Mouse (Mus musculus): ENCODE data around the gene Lsg1.

DNA sequence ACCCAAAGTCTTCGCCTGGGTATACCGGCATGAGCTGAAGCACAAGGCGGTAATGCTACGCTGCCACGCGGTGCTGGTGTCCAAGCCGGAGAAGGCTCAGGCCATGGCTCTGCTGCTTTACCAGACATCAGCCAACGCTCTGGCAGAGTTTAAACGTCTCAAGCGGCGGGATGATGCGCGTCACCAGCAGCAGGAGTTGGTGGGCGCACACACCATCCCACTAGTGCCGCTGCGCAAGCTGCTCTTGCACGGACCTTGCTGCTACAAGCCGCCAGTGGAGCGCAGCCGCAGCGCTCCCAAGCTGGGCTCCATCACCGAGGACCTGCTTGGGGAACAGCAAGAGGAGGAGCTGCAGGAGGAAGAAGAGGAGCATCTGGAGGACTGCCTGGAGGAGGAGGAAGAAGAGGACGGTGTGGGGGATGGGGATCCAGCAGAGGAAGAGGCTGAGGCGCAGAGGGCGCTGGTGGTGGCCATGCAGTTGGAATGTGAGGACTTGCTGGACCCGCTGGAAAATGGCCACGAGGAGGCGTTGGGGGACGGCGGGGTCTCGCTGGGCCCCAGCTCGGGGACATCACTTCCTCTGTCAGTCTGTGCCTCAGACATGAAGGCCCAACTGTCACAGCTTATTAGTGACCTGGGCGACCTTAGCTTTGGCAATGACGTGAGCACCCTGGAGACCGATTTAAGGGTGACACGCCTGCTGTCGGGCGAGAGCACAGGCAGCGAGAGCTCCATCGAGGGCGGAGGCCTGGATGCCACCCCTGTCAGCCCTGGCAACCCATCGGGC, 13.8 kb upstream of the Lsg1 start:
- TF ChIP-seq CTCF (IDR thresholded peaks at IDR 0.05; ENCODE audit: borderline replicate concordance, insufficient read depth, low read length), result 0 out of 2 replicates have a peak, but pooled peaks have one; percentile 38
- 0 out of 2 replicates have a peak, but pooled peaks have one; percentile 22 for TF ChIP-seq POLR2A (IDR thresholded peaks at IDR 0.05; ENCODE audit: low read depth, low read length)
